Mouse (Mus musculus): ENCODE data around the gene Itpr2.

DNA sequence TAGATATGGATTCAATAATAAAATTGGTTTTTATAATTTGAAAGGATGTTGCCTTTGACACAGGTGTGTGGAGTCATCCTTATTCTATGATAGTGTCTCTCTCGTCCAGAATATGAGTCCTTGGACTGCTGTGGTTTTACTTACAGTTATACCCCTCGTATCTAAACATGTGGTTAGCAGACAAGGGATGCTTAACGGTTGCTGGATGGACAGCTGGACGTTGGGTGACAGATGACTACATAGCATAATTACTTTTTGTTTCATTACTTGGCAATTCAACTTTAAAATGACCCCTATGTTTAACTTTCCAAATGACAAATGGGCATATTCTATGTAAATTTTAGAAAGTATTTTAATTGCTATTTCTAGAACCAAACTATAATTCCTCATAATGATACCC is 297.6 kb downstream of the Itpr2 start:
- TF ChIP-seq CTCF (conservative IDR thresholded peaks at IDR 0.05; ENCODE audit: insufficient read depth, insufficient read length, low read depth, low read length) (no peak), POLR2A (IDR thresholded peaks at IDR 0.05; ENCODE audit: low read depth, low read length) (no peak)

All from kidney, adult 2 months (tissue).